Mouse (Mus musculus) spleen, postnatal 36 days (tissue): ENCODE measurements around the gene Alkbh5.

Experiments
- DNase-seq, 2 experiments: peaks; one replicate each; pipeline ENCODE4 v3.0.0; 2022; ENCODE audit warnings: low spot score in 2 of 2, mixed read lengths in 1 of 2

The Alkbh5 gene

GRCm38 (mm10) chr11:60536180-60536858 lies at the start of gene Alkbh5:
TSS of gene Alkbh5 (plus strand) at chr11:60536381.
- DNase-seq, result no peak

GRCm38 (mm10) chr11:60492726-60493125 lies 43.5 kb upstream of the Alkbh5 start:
- DNase-seq, result no peak

GRCm38 (mm10) chr11:60495692-60496091 lies 40.5 kb upstream of the Alkbh5 start:
- no peak for DNase-seq

GRCm38 (mm10) chr11:60507281-60507680 lies 28.9 kb upstream of the Alkbh5 start:
- no peak for DNase-seq

GRCm38 (mm10) chr11:60508950-60509349 lies 27.2 kb upstream of the Alkbh5 start:
- DNase-seq, result peak; percentile 41 to 67

- DNase-seq, result peak; percentile 12 to 13
Measured at GRCm38 (mm10) chr11:60509500-60509899, 26.7 kb upstream of the Alkbh5 start.

- DNase-seq, result no peak
Measured at GRCm38 (mm10) chr11:60511893-60512292, 24.3 kb upstream of the Alkbh5 start.

GRCm38 (mm10) chr11:60512520-60512919 lies 23.7 kb upstream of the Alkbh5 start:
- DNase-seq, result no peak

- DNase-seq, result no peak
Measured at GRCm38 (mm10) chr11:60514941-60515340, 21.2 kb upstream of the Alkbh5 start.

- DNase-seq, result no peak
Measured at GRCm38 (mm10) chr11:60518305-60518704, 17.9 kb upstream of the Alkbh5 start.

GRCm38 (mm10) chr11:60522027-60522426 lies 14.2 kb upstream of the Alkbh5 start:
- no peak for DNase-seq

- no peak for DNase-seq
Measured at GRCm38 (mm10) chr11:60522661-60523365, 13.4 kb upstream of the Alkbh5 start.

GRCm38 (mm10) chr11:60526461-60526860 lies 9.7 kb upstream of the Alkbh5 start:
- DNase-seq, result no peak

GRCm38 (mm10) chr11:60535676-60536075 lies 505 bp upstream of the Alkbh5 start:
- no peak for DNase-seq

GRCm38 (mm10) chr11:60536859-60537467 lies 782 bp downstream of the Alkbh5 start:
- peak; percentile 83 to 88 for DNase-seq

- peak; percentile 94 to 95 for DNase-seq
Measured at GRCm38 (mm10) chr11:60537468-60538347, 1.5 kb downstream of the Alkbh5 start.

- DNase-seq, result peak; percentile 40 to 50
Measured at GRCm38 (mm10) chr11:60538371-60539281, 2.4 kb downstream of the Alkbh5 start.

- no peak for DNase-seq
Measured at GRCm38 (mm10) chr11:60539540-60539939, 3.4 kb downstream of the Alkbh5 start.

- DNase-seq, result no peak
Measured at GRCm38 (mm10) chr11:60540002-60540610, 3.9 kb downstream of the Alkbh5 start.

GRCm38 (mm10) chr11:60540761-60541160 lies 4.6 kb downstream of the Alkbh5 start:
- no peak for DNase-seq
